Mouse (Mus musculus) layer of hippocampus, postnatal 25 days (tissue): ENCODE results near the gene Ggta1. TPM values are rescaled to one million over a fixed set of nuclear protein-coding genes. Genes with fewer than 3 reads are reported as not detected.

Experiments
- DNase-seq, 2 experiments: peaks; one replicate each; pipeline ENCODE4 v3.0.0; 2022; ENCODE audit warnings: mixed read lengths in 2 of 2, low spot score in 1 of 2; ENCODE audit errors: extremely low spot score in 1 of 2
- total RNA-seq, 2 experiments: library from RNA; stranded (reverse); gene quantifications; 2 replicates each; pipeline ENCODE4 v1.2.3; 2021

Gene Ggta1
- total RNA-seq: 1 to 10 TPM; 2.0 to 3.9 TPM

DNA sequence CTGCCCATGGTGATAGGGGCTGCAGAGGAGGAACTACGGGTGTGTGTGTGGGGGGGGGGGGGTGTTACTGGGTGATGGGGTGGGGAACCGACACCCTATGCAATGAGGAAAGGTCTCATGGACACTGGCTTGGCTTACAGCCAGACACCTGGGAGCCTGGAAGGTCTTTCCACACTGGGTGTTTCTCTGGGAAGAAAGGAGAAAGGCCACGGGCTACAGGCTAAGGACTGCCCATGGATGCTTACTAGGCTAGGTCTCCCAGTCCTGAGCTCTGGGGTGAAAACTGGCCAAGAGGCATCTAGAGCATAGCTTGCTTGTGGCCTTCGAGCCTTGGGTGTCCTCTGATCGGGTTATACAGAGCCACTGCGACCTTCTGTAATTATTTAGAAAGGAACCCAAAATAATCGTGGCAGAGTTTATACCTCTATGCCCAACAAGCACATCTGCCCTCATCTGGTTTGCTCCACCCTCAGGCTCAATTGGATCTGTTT is at the start of gene Ggta1:
TSS of gene Ggta1 (minus strand) at position 441 of the 491 bp plus-strand sequence.
- DNase-seq: no peak

DNA sequence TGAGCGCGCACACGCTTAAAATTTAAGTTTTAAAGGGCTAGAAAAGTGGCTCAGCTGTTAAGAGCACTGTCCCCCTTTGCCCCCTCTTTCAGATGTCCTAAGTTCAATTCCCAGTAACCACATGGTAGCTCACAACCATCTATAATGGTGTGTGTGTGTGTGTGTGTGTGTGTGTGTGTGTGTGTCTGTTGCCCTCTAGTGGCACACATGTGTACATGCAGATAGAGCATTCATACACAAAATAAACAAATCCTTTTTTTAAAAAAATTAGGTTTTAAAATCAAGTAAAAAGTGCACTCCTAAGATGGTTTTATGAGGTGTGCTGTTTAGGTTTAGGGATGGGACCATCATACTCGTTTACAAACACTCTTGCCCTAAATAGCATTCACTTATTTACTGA is 49.2 kb upstream of the Ggta1 start:
- no peak for DNase-seq

DNA sequence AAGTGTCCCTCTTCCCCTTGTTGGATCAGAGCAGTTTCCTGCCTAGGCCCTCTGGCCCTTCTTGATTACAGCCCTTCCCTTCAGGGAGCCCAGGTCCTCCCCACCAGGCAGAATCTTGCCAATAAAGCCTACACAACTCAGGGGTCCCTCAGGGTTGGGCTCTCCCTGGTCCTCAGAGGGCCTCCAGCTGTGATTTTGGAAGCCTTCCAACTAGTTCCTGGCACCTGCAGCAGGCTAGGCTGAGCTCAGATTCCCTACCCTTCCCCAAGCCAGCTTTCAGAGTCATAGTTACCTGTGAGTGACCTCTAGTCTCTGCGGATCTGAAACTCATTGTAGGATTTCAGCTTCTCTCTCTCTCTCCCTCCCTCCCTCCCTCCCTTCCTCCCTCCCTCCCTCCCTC is 47.9 kb upstream of the Ggta1 start:
- no peak for DNase-seq

DNA sequence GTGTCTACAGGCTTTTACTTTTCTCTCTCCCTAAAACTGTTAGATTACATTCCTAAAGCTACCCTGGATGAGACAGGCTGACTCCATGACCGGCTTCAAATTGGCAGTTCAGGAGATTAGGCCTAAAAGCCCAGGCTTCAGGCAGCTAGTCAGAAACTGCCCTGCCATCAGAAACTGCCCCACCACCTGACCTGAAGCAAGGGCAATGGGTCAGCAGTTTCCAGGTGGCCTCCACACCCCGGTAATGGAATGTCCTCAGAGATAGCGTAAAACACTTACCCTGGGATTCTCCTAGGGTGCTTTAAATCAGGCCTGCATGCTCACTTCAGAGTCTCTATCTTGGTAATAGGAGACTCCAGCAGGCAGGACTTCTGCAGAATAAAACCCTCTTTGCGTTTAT is 46.9 kb upstream of the Ggta1 start:
- no peak for DNase-seq

DNA sequence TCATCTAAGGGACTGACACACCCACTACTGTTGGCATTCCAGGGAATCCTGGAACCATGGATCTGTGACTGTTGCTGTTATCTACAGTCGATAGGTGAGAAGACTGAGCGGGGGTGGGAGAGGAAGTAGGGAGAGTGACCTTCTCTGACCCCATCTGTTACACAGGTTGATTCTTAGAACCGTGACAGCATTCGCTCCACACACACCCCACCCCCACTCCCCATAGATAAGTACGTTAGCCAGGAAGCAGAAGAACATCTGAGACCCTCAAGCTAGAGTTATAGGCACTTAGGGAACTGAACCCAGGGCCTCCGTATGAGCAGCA is 46.3 kb upstream of the Ggta1 start:
- no peak for DNase-seq

DNA sequence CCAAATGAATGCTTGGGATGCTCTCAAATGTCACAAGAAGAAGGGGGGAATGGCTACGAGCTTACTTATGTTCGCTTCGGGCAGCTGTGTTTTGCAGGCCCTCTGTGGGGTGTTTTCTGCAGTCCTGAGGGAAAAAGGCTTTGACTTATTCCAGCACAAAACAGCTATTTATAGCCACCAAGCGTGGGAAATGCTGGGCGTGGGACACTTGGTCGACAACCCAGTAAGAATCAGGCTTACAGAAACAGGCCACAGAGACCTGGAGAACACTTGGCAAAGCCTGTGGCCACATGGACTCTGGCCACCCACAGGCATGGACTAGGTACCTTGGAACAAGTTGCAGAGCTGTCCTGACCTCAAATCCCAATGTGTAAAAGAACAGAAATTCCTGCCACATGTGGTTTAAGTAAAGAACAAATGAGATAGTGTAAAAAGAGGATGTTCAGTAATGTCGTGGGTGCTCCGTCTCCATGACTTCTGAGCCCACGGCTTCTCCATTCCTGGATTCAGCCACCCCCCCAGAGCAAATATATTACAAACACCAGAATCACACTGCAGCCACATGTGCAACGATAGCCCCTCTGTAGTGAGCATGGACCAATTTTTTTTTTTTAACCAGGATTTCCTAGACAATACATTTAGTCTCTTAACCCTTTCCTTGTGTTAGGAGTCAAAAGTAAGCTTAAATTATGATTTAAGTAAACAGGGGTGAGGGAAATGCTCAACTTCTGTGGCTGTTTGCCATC is 45.7 kb upstream of the Ggta1 start:
- DNase-seq: no peak

DNA sequence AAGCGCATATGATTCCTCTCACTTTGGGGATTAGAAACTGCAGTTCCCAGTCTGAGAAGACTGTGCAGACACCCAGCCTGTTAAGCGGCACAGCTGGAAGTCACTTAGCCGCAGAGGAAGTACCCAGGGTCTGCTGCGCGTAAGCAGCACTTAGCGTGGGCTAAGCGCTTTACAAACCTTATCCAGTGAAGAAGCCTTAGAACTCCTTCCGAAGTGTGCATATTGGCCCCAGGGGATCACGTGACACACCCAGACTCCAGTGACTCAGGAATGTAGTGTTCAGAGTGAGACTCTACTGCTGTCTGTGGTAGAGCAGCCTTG is 44.1 kb upstream of the Ggta1 start:
- DNase-seq: no peak

DNA sequence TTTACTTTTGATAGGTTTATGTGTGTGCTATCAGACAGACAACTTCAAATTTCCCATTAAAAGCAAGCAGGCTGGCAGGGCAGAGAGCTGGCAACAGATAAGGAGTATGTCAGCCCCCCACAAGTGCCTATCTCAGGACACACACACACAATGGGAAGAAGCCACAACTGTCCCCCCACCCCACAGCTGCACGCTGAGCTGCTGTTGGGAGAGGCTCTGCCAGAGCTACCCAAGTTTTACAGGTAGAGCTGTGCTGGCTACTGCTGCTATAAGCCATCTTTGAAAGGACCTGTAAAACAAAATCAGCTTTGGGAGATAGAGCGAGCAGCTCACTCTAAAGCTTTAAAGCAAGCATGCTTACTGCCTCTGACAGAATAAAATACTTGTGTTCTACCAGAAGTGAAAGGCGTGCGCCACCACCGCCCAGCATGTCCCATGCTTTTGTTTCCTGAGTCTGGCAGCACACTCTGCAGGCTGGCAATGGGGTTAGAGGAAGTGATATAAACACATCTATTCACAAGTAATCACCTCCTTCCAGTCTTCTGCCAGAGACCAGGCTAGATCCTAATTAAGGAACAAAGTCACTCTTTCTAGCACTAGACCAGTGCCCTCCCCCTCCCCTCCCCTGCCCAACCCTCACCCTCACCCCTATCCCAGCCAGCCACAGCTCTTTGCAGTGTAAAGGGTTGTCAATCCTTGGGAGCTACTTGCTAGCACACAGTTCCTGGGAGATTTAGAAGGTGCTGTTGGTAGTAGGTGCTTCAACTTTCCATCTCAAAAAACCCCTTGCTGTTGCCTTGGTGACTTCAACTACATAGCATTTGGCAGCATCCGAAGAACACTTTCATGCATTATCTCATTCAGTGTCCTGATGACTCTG is 43.5 kb upstream of the Ggta1 start:
- peak; percentile 22 to 38 for DNase-seq

DNA sequence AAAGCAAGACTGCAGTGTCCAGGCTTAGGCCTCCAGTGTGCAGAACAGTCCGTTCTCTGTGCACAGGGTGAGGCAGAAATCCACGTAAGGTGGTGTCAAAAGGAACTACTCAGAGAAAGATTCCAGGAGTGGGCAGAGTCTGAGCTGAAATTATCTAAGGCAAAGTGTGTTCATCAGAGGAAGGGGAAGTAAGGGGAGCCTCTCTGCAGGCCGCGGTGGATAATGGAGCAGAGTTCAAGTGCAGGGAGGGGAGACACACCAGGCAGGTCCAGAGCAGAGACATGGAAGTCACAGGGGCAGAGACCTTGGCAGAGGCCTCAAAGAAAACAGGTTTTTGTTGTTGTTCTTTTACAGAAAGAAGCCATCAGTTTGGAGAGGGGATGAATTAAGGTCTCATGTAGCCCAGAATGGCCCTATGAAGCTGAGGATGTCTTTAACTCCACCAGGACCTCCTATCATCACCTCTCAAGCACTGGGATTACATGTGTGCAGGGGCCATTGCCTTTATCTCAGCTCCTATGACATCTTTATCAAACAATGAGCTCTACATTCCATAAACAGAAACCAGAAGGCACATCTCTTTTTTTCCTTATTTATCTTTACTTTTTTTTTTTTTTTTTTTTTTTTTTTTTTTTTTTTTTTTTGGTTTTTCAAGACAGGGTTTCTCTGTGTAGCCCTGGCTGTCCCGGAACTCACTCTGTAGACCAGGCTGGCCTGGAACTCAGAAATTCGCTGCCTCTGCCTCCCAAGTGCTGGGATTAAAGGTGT is 42.7 kb upstream of the Ggta1 start:
- DNase-seq: no peak

DNA sequence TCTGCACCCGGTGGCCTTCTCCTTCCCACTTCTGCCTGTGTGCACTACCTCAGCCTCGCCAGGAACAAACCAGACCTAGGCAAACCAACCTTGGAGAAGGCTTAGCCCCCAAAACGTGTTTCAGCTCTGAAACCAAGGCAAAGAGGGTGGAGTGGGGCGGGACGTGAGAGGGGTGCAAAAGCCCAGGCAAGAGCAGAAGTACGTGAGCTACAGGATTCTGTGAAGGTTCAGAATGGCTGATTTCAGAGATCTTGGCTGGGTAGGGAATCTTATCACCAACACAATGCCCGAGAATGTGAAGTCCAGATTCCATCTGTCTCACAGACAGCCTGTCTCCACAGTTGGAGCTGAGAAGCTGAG is 41.4 kb upstream of the Ggta1 start:
- DNase-seq: no peak

DNA sequence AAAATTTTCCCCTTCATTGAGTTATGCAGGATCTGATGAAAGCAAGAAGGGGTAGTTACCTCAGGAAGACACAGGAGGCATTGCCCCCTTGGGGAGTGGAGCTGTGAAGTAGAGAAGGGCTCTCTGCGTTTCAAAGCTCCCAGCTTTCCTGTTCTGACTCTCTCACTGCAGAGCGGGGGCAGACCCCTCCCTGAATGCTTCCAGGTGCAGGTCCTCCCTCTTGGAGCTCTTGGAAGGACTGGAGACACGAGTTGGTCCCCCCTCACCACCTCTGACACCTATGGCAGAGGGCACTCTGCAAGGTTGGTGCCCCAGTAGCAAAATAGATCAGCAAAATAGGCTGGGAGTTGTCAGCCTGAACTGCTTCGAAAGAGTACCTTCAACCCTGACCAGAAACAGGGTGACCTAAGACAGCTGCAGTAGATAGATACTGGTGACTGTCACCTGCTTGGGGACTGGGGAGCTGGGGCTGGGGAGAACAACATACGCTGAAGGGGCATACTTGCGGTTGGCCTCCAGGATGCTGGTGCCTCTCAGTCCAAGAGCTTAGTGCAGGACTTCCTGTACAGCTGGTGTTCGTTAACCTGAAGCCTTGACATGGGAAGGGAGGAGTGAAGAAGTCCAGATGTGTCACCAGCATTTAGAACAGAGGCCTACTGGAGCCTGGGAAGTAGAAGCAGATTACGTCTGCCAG is 40.8 kb upstream of the Ggta1 start:
- DNase-seq: no peak

DNA sequence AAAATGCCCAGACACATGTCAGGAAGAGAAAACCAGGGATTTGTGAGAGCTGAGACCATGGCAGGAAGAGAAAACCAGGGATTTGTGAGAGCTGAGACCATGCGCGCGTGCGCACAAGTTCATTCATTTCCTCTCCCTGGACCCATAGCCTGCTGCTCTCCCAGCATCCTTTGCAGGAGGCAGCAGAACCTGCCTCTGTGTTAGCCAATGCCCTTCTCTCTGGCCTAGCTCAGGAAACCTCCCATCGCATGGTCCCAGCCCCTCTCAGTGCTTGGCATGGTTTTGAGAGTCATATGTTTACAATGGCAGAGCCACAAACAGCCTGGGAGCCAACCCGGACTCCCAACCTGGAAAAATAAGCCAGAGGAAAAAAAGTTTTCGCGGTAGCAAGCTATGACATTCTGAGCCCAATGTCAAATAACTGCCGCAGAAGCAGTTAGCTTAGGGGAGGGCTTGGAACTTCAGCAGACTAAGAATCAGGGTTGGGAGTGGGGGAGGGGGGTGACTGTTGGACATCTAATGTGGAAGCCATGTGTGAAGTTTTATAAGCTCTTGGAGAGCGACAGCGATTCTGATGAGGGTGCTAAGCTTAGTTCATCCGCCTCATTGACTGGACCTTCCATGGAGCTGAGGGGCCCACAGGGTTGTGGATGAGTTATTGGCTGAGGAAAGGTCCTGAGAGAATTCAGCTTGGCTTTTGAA is 40.1 kb upstream of the Ggta1 start:
- no peak for DNase-seq

DNA sequence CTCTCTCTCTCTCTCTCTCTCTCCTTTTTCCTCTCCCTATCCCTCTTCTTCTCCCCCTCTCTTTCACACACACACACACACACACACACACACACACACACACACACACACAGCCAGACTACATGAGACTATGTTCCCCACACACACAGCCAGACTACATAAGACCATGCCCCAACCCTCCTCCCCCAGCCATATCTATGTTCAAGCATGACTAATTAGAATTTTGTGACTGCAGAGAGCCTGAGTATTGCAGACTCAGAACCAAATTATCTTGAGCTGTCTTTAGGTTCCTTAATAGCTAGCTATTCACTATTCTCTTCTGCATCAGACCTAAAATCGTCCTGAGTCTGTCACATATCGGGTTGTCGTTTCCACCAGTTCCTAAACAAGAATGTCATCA is 39.5 kb upstream of the Ggta1 start:
- DNase-seq: no peak

DNA sequence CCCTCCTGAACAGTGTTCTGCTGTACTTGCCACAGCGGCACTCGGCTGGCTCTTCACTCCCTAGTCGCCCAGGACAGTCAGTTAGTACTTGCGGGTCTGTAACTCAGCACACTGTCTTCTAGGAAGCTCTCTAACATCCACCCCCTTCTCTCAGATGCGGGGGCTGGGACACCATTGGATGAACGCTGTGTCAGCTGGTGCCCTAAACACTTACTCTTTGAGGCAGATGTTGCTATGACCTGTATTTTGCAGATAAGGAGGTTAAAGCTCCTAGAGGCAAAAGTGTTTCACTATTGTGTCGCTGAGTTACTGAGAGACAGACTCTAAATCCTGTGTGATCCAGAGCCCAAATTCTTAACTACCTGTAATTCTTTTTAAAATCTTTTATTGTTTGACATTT is 36.4 kb upstream of the Ggta1 start:
- DNase-seq: no peak

DNA sequence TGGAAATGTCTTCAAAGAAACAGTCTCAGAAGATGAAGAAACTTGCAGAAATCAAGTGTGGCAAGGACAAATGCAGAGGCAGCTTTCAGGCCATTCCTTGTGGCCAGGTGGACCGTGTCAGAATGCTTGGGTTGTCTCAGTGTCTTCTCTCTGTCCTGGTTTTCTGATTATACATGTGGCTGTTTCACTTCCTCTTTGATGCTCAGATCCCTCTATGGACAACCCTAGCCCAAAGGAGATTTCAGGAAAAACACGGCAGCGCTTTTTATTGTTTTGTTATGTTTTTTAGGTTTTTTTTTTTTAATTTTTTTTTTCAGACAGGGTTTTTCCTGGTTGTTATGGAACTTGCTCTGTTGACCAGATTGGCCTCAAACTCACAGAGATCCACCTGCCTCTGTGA is 35.9 kb upstream of the Ggta1 start:
- no peak for DNase-seq

DNA sequence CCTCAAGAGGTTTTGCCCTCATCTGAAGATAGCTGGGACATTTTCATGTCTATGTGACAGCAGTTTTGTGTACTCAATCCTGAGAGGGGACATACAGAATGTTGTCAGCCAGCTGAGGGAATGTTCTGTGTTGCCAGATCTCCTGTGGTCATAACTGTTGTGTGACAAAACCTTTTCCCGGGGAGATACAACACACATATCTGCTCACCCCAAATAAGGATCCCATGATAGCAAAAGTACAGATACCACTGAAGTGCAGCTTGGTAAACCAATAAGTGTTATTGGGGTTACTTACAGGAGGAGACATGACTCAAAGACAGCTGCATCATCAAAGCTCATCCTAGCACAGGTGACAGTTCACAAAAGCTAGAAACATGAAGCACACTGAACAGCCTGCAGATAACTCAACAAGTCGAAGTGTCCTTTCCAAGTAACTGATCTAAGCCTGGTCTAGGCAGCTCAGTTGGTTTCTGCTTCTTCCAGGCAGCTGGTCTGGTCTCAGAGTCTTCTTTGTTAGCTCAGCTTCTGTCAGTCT is 34.7 kb upstream of the Ggta1 start:
- no peak for DNase-seq

DNA sequence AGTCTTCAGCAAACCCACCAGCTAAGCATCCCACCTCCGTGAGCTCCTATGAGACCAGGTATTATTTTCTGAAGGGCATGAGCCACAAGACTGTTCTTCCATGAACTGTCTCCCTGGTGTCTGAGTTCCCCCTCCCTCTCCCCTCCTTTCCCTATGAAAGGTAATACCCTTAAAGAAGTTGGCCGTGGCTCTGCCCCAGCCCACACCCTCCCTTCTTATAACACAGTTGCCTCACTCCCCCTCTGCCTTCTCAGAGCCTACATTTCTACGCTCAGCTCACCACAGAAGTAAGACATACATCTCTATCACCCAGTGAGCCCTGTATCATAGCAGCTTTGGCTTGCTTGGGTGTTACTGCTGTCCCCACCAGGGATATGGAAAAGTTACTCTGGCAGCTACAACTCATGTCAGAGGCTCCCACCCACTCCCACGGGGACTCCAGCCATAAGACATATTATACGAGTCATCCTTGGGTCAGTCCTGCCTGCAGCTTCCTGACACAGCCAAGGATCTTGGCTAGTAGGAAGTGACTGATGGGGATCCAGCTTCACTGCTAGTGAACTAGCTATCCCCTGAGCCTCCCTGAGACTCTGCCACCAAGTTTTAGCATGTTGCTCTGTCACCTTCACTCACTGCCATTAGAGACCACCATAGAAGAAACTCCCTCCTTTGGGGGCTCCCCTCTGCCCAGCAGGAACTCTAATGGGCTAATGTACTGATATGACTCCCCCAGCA is 33.4 kb upstream of the Ggta1 start:
- no peak for DNase-seq

DNA sequence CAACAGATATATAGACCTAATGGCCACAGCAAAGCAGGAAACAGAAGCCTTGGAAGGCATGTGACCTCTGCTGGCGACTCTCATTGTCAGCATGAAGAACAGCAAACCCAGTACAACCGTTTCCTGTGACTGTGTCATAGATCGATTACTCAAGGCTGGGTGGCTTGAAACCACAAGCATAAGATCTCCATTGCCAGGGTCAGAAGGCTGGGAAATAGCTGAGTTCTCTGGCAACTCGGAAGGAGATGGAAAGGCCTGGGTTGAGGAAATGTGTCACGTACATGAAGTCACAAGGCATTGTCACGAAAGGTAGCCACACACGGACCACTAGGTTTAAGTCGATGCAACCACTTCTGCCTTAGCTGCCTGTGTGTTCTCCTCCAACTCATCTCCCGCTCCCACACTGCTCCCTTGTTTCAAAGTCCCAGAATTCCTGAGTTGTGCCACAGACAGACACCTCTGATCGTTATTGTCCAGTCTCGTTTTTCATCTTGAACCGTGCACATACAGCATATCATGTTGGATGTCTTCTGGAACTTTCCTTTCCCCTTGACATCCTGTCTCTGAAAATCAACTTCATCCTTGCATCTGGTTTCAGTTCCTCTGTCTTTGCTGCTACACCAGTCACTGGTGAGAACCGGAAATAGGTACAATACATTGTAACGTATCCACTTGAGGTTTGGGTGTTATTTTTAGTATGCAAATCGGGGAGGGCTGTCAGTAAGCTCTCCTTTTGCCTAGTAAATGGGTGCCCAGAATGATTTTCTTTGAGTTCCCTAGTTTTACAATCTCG is 32.7 kb upstream of the Ggta1 start:
- no peak for DNase-seq
